1 mouse cellular context compared by ENCODE assay signal in genomic region chr3:37672266-37673040, GRCm38 (mm10).
TF ChIP-seq lines count a peak whose summit lies in the region.

No protein-coding gene starts in this region.

TF ChIP-seq in MEL, 35 proteins besides CTCF, POLR2A, EP300 and RAD21 (continued from another document):
- TF ChIP-seq TCF12 (IDR thresholded peaks at IDR 0.05; ENCODE audit: low read depth, low read length) (peak; percentile 52; the same call in 1 of the 2 replicates), ETS1 (IDR thresholded peaks at IDR 0.05; ENCODE audit: low read depth, low read length) (peak; percentile 92), BHLHE40 (IDR thresholded peaks at IDR 0.05; ENCODE audit: borderline replicate concordance, low read depth, low read length) (peak; percentile 18; the same call in 1 of the 2 replicates), MAZ (IDR thresholded peaks at IDR 0.05; ENCODE audit: low read depth, low read length) (no peak)
